Mouse (Mus musculus) kidney, embryonic 16.5 days (tissue): Measurements from ENCODE around the gene Slc38a5. TPM values are rescaled to one million over a fixed set of nuclear protein-coding genes. Genes with fewer than 3 reads are reported as not detected.

Source experiments
- ATAC-seq: fragments of 200-750 bp; cut with Nextera tagmentation; 2 replicates; pipeline ENCODE4 v1.8.0; 2017; ENCODE audit warnings: moderate TSS enrichment; ENCODE audit not compliant: low FRiP score, low TSS enrichment
- H3K27ac ChIP-seq: fragments of 300-500 bp; sonication (generic); 2 replicates; pipeline ENCODE4 v1.5.1; 2014; ENCODE audit warnings: low read length
- H3K27me3 ChIP-seq: fragments of 300-500 bp; sonication (generic); 2 replicates; pipeline ENCODE4 v1.6.1; 2014; ENCODE audit warnings: low read length, control low read depth, mixed read lengths; ENCODE audit not compliant: insufficient read depth
- H3K36me3 ChIP-seq: fragments of 300-500 bp; sonication (generic); 2 replicates; pipeline ENCODE4 v1.6.1; 2014; ENCODE audit warnings: low read length, control low read depth, mixed read lengths; ENCODE audit not compliant: insufficient read depth
- H3K4me1 ChIP-seq: fragments of 300-500 bp; sonication (generic); 2 replicates; pipeline ENCODE4 v1.6.1; 2014; ENCODE audit warnings: low read length, control low read depth, mixed read lengths; ENCODE audit not compliant: insufficient read depth
- H3K4me2 ChIP-seq: fragments of 300-500 bp; sonication (generic); replicated peaks from 2 replicates; pipeline ENCODE4 v1.6.1; 2014; ENCODE audit warnings: low read depth, low read length
- H3K4me3 ChIP-seq: fragments of 300-500 bp; sonication (generic); 2 replicates; pipeline ENCODE4 v1.5.1; 2014; ENCODE audit warnings: mild to moderate bottlenecking, low read length
- H3K9ac ChIP-seq: fragments of 300-500 bp; sonication (generic); replicated peaks from 2 replicates; pipeline ENCODE4 v1.6.1; 2014; ENCODE audit warnings: low read length
- H3K9me3 ChIP-seq: fragments of 300-500 bp; sonication (generic); 2 replicates; pipeline ENCODE4 v1.6.1; 2016; ENCODE audit warnings: low read length, control low read depth
- WGBS: fragments of 180-500 bp; shearing (Covaris S2); extraction: QIAGEN DNeasy Blood & Tissue Kit; methylation state at CpG from one replicate; pipeline ENCODE4 v1.1.7; 2014; 5-methylcytosine and 5-hydroxymethylcytosine counted together
- polyA plus RNA-seq: library from polyadenylated mRNA; unstranded; fragments of >200 nt; fragmentation: Nextera tagmentation; extraction: Ambion mirVana; gene quantifications from 2 replicates; pipeline ENCODE4 v1.2.1, GENCODE M21; 2015

Gene Slc38a5
- polyA plus RNA-seq = 1.8 and 4.1 TPM in 2 replicates

DNA sequence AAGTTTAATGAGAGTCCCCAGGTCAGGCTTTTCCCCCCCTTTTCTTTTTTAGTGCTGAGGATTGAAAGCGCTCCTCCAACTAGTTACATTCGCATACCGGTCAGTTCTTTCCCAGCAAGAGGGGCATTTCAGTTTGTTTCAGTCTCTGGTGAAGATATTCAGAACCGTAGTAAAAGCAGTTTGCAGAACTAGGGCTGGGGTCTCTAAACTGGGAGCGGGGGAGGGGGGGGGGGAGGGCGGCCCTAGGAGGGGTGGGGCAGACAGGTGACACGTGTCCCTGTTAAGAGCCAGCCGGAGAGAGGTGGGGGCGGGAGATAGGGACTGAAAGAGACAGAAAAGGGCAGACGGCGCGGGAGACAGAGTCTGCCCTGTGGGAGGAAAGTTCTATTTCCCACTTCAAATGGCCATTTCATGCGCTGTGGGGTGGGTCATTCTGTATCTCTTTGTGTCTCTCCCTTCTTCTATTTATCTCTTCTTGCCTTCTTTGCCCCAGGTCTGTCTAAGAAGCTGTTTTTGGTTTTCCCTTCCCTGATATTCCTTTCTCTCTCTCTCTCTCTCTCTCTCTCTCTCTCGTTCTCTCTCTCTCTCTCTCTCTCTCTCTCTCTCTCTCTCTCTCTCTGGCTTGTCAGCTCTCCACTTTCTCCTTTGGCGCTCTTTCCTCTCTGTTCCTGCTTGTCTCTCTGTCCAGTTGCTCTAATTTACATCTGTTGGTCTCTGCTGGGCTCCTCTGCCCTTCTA is at the start of gene Slc38a5:
Slc38a5 (plus strand) TSS at position 51 of the 738 bp plus-strand sequence.
- 19% methylated on average over 12 of the region's 15 CpGs for WGBS
- H3K9ac ChIP-seq = no peak within 1 kb of the TSS
- H3K4me3 ChIP-seq = peak within 1 kb of the TSS; percentile 15
- H3K9me3 ChIP-seq = no peaks in the 10 kb centered on the region
- no peaks in the 10 kb centered on the region for H3K36me3 ChIP-seq
- no peaks in the 10 kb centered on the region for H3K4me1 ChIP-seq
- H3K27me3 ChIP-seq = peaks cover 6% of the 10 kb centered on the region; the same call in 1 of the 2 replicates
- H3K27ac ChIP-seq = no peak within 1 kb of the TSS
- ATAC-seq = no peak
- H3K4me2 ChIP-seq = peak within 1 kb of the TSS; percentile 40

DNA sequence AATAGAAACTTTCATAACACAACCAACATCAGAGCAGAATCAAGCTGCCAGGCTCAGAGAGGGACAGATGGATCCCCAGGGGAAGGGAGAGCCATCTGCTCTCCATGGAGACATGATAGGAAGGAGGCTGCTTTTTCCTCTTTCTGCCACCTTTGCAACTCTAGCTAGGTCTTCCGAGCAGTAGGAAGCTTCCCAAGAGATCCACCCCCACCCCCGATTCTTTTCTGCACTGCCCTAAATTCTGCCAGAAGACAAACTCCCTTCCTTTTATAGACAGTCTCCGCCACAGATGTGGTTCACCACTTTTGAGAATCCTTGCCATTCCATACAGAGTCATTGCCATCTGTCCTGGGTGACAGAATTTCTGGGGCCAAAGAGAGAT is 48.6 kb upstream of the Slc38a5 start:
- H3K9ac ChIP-seq = no peak overlapping the region
- WGBS = 80% methylated on average over 3 of the region's 3 CpGs
- H3K9me3 ChIP-seq = no peaks in the 10 kb centered on the region
- no peak for ATAC-seq
- no peak overlapping the region for H3K4me2 ChIP-seq
- no peak overlapping the region for H3K27ac ChIP-seq
- H3K36me3 ChIP-seq = no peaks in the 10 kb centered on the region
- no peaks in the 10 kb centered on the region for H3K27me3 ChIP-seq
- H3K4me1 ChIP-seq = no peaks in the 10 kb centered on the region
- H3K4me3 ChIP-seq = no peak overlapping the region

DNA sequence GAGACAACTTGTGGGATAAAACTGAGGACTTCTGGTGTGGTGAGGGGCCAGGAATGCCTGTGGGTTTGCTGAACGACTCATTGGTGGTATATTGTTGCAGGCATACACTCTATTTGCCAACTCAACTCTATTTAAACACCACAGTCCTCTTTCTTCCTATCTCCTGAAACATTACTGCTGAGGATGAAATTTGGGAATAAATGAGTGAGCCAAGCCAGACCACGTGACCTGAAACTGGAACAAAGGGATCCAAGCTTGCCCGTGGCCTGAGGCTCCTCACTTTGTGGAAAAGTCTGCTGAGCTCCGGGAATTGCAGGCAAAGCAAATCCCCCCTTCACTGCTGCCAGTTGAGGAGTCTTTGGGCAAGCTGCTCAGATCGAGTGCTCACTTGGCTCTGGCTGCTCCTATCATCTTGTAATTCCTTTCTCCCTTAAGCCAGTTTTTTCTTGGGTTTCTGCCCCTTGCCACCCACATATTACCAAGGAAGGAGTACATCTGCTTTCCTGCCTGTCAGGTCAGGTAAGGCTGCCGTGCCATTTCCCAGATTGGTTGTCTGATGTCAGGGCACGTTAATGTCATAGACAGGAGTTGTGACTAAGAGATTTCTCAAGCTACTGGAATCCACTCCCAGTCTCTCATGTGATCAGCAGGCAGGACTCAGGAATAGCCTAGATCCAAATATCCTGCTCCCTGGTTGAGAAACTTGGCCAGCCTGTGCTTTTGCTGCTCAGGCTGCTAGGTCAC is 48.1 kb upstream of the Slc38a5 start:
- no peak for ATAC-seq
- WGBS = 58% methylated on average over 7 of the region's 7 CpGs
- Histone ChIP-seq H3K9me3 (no peaks in the 10 kb centered on the region), H3K9ac (no peak overlapping the region), H3K4me3 (no peak overlapping the region), H3K4me1 (no peaks in the 10 kb centered on the region), H3K27me3 (no peaks in the 10 kb centered on the region), H3K36me3 (no peaks in the 10 kb centered on the region), H3K4me2 (no peak overlapping the region), H3K27ac (no peak overlapping the region)

DNA sequence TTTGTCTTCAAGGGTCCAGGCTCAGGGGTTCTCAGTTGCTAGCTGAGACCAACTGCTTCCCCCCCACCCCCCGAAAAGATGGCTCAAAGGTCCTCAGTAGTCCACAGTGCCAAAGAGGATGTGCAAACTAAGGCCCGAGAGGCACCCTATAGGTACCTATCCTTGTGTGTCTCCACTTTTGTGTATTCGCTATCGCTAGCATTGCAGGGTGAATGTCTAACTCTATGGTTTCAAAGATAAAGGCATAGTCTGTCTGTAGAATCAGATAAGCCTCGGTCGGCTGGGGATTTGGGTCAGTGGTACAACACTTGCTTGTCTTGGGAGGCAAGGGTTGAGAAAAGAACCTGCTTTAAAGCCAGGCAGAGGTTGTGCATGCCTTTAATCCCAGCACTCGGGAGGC is 47.5 kb upstream of the Slc38a5 start:
- no peak overlapping the region for H3K4me2 ChIP-seq
- no peak overlapping the region for H3K27ac ChIP-seq
- no peak for ATAC-seq
- no peaks in the 10 kb centered on the region for H3K27me3 ChIP-seq
- H3K4me3 ChIP-seq = no peak overlapping the region
- no peaks in the 10 kb centered on the region for H3K9me3 ChIP-seq
- WGBS = 88% methylated on average over 7 of the region's 7 CpGs
- no peaks in the 10 kb centered on the region for H3K4me1 ChIP-seq
- H3K9ac ChIP-seq = no peak overlapping the region
- no peaks in the 10 kb centered on the region for H3K36me3 ChIP-seq

DNA sequence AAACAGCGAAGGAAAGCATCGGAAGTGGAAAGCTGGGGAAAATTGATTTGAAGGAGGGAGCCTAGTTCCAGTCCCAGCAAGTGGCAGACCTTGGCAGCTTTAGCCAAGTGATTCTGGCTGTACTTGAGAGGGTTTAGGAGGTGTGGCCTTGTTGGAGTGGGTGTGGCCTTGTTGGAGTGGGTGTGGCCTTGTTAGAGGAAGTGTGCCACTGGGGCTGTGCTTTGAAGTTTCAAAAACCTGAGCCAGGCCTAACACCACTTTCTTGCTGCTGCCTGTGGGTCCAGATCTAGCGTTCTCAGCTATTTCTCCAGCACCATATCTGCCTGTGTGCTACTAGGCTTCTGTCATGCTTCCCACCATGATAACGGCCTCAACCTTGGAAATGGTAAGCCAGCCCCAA is 40.7 kb upstream of the Slc38a5 start:
- H3K36me3 ChIP-seq = no peaks in the 10 kb centered on the region
- H3K9me3 ChIP-seq = no peaks in the 10 kb centered on the region
- H3K4me3 ChIP-seq = no peak overlapping the region
- no peak for ATAC-seq
- WGBS = 79% methylated on average over 4 of the region's 4 CpGs
- H3K27me3 ChIP-seq = no peaks in the 10 kb centered on the region
- no peak overlapping the region for H3K9ac ChIP-seq
- H3K4me1 ChIP-seq = no peaks in the 10 kb centered on the region
- H3K4me2 ChIP-seq = no peak overlapping the region
- H3K27ac ChIP-seq = no peak overlapping the region

DNA sequence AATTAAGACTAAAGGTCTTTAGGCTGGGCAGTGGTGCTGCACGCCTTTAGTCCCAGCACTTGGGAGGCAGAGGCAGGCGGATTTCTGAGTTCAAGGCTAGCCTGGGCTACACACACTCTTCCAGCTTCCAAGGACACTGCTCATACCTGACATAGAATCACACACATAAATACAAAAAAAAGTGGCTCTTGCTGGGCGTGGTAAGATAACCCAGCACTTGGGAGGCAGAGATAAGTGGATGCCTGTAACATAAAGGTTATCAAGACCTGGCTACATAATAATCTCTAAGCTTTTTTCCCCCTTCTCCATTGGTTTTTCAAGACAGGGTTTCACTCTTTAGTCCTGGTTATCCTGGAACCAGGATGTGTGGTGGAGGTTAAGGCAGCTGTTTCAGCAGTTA is 37.3 kb upstream of the Slc38a5 start:
- Histone ChIP-seq H3K4me3 (no peak overlapping the region), H3K27ac (no peak overlapping the region), H3K36me3 (no peaks in the 10 kb centered on the region), H3K9me3 (no peaks in the 10 kb centered on the region), H3K4me2 (no peak overlapping the region), H3K9ac (no peak overlapping the region), H3K4me1 (no peaks in the 10 kb centered on the region), H3K27me3 (no peaks in the 10 kb centered on the region)
- WGBS = 93% methylated on average over 3 of the region's 3 CpGs
- ATAC-seq = no peak

DNA sequence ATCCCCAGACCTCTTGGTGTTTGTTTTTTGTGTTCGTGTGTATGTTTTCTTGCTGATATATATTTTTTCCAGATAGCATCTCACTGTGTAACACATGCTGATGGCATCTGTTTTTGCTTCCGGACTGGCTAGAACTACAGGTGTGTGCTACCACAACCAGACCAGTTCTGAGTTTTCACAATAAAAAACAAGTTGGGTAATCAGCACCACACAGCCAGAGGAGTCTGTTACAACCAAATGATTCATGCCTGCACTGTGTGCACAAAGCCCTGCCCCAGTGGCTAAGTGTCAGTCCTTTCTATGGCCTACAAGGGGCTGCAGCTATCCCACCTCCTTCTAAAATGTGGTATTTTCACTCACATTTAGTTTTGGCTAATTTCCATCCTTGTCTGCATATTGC is 34.2 kb upstream of the Slc38a5 start:
- WGBS = 85% methylated on average over 2 of the region's 2 CpGs
- H3K27ac ChIP-seq = no peak overlapping the region
- H3K4me1 ChIP-seq = no peaks in the 10 kb centered on the region
- no peaks in the 10 kb centered on the region for H3K27me3 ChIP-seq
- H3K4me3 ChIP-seq = no peak overlapping the region
- no peak overlapping the region for H3K4me2 ChIP-seq
- H3K36me3 ChIP-seq = no peaks in the 10 kb centered on the region
- H3K9me3 ChIP-seq = no peaks in the 10 kb centered on the region
- no peak for ATAC-seq
- H3K9ac ChIP-seq = no peak overlapping the region

DNA sequence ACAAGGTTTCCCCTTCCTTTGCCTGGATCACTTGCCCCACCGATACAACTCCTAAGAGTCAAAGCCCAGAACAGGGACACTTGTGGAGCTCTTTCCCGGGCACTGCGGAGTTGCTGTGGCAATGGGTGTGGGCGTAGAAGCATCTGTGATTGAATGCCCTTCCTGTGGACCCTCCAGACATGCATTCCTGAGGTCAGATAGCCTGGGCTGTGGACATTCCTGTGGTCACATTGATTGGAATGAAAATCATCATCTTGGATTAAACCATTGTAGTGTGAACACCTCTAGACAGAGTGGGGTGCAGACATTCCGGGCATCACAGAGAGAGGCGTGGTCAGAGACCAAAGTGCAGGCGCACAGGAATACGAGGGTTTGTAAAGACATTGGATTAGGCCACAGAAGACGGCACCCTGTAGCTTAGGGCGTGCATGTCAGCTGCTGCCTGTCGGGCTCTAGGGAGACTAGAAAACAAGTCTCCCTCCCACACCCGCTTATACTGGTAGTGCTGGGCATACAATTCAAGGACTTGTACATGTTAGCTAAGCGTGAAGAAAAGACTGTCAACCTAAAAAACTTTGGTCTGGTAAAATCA is 32.0 kb upstream of the Slc38a5 start:
- no peaks in the 10 kb centered on the region for H3K36me3 ChIP-seq
- WGBS = 79% methylated on average over 13 of the region's 13 CpGs
- H3K4me2 ChIP-seq = no peak overlapping the region
- no peaks in the 10 kb centered on the region for H3K27me3 ChIP-seq
- H3K9ac ChIP-seq = no peak overlapping the region
- H3K9me3 ChIP-seq = no peaks in the 10 kb centered on the region
- no peak overlapping the region for H3K27ac ChIP-seq
- no peaks in the 10 kb centered on the region for H3K4me1 ChIP-seq
- ATAC-seq = no peak
- H3K4me3 ChIP-seq = no peak overlapping the region

DNA sequence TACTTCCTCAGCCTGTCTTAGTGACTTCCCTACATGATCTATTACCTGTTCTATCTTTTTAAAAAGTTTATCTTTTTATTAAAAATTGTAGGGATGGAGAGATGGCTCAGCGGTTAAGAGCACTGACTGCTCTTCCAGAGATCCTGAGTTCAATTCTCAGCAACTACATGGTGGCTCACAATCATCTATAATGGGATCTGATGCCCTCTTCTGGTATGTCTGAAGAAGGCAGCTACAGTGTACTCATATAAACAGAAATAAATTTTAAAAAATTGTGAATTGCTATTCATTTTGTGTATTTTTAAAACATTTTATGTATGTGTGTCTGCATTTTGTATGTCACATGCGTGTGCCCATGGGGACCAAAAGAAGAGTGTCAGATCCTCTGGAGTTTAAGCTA is 23.3 kb upstream of the Slc38a5 start:
- no peak for ATAC-seq
- Histone ChIP-seq H3K27ac (no peak overlapping the region), H3K36me3 (peaks cover 9% of the 10 kb centered on the region; the same call in 1 of the 2 replicates), H3K4me1 (peaks cover 6% of the 10 kb centered on the region; the same call in 1 of the 2 replicates), H3K9me3 (no peaks in the 10 kb centered on the region; the same call in 1 of the 2 replicates), H3K27me3 (no peaks in the 10 kb centered on the region), H3K4me2 (no peak overlapping the region), H3K9ac (no peak overlapping the region), H3K4me3 (no peak overlapping the region)
- WGBS = 80% methylated on average over 2 of the region's 2 CpGs
